Mouse (Mus musculus) kidney, adult 9 months (tissue): Measurements from ENCODE around the gene Galr3.
"Not testable (repeated sequence)": the region's sequence is repeated elsewhere in the genome, so short reads cannot be mapped to it uniquely, and the experiment has no call there.

Experiments
- DNase-seq: peaks from one replicate; pipeline ENCODE4 v3.0.0; 2022

Galr3 gene

GRCm38 (mm10) chr15:79027291-79028205 lies 14.1 kb upstream of the Galr3 start:
- DNase-seq, result peak; percentile 47

- DNase-seq, result peak; percentile 93
Observed at GRCm38 (mm10) chr15:79028237-79028738, 13.4 kb upstream of the Galr3 start, which contains the start of gene H1f0. H1f0 (plus strand) TSS chr15:79028450.

GRCm38 (mm10) chr15:79028823-79029484 lies 12.7 kb upstream of the Galr3 start:
- DNase-seq, result no peak

GRCm38 (mm10) chr15:79029519-79030241 lies 12.0 kb upstream of the Galr3 start:
- no peak for DNase-seq

- DNase-seq, result peak; percentile 96
Observed at GRCm38 (mm10) chr15:79030551-79031435, 10.9 kb upstream of the Galr3 start.

- DNase-seq, result not testable (repeated sequence)
Observed at GRCm38 (mm10) chr15:79031908-79032307, 9.8 kb upstream of the Galr3 start.

- peak; percentile 76 for DNase-seq
Observed at GRCm38 (mm10) chr15:79037913-79038328, 3.8 kb upstream of the Galr3 start.

- no peak for DNase-seq
Observed at GRCm38 (mm10) chr15:79038331-79038730, 3.4 kb upstream of the Galr3 start.

- DNase-seq, result peak; percentile 93
Observed at GRCm38 (mm10) chr15:79038853-79039252, 2.8 kb upstream of the Galr3 start.

- peak; percentile 69 for DNase-seq
Observed at GRCm38 (mm10) chr15:79040501-79041416, 926 bp upstream of the Galr3 start.

GRCm38 (mm10) chr15:79042721-79043491 lies 1.2 kb downstream of the Galr3 start:
- no peak for DNase-seq

GRCm38 (mm10) chr15:79044837-79045236 lies 3.2 kb downstream of the Galr3 start:
- no peak for DNase-seq

- DNase-seq, result no peak
Observed at GRCm38 (mm10) chr15:79048186-79048585, 6.5 kb downstream of the Galr3 start.

- DNase-seq, result no peak
Observed at GRCm38 (mm10) chr15:79050160-79050845, 8.6 kb downstream of the Galr3 start.

- DNase-seq, result no peak
Observed at GRCm38 (mm10) chr15:79050964-79051363, 9.3 kb downstream of the Galr3 start.

GRCm38 (mm10) chr15:79051461-79052360 lies 10.0 kb downstream of the Galr3 start:
- DNase-seq, result peak; percentile 93

- DNase-seq, result no peak
Observed at GRCm38 (mm10) chr15:79052366-79052765, 10.7 kb downstream of the Galr3 start.

- DNase-seq, result no peak
Observed at GRCm38 (mm10) chr15:79056601-79057000, 14.9 kb downstream of the Galr3 start.
